ENCODE assay signal across 8 mouse cellular contexts in genomic region chr14:47188475-47188847, GRCm38 (mm10). TPM values are rescaled to one million over a fixed set of nuclear protein-coding genes. Genes with fewer than 3 reads are reported as not detected.
A peak's percentile ranks its signal among the peaks of the same experiment; 100 is the strongest.
DNase-seq lines count a peak whose midpoint lies in the region; ATAC-seq and TF ChIP-seq lines count a peak whose summit lies in the region.

No protein-coding gene starts in this region.

- H3K9ac ChIP-seq in lung, embryonic 14.5 days = peak overlapping the region; percentile 44
- H3K9ac ChIP-seq in embryonic facial prominence, embryonic 13.5 days = peak overlapping the region; percentile 68
- H3K9ac ChIP-seq in intestine, embryonic 16.5 days (ENCODE audit: low read depth, low read length) = peak overlapping the region; percentile 76
- H3K9ac ChIP-seq in neural tube, embryonic 14.5 days (replicated peaks; ENCODE audit: low read depth, low read length) = peak overlapping the region; percentile 50

- peak; percentile 48; the same call in 1 of the 2 replicates for ATAC-seq in lung, embryonic 14.5 days (ENCODE audit: insufficient read depth)
- no peak for ATAC-seq in embryonic facial prominence, embryonic 13.5 days (ENCODE audit: insufficient number of reproducible peaks, insufficient read depth, low FRiP score, low TSS enrichment, low read depth)
- ATAC-seq in intestine, embryonic 16.5 days = no peak; the same call in 1 of the 2 replicates
- 0 out of 2 replicates have a peak, but pooled peaks have one; percentile 50 for ATAC-seq in neural tube, embryonic 14.5 days (ENCODE audit: low read depth)

- WGBS in lung, embryonic 14.5 days = 1% methylated on average over 16 of the region's 16 CpGs
- 1% methylated on average over 16 of the region's 16 CpGs for WGBS in embryonic facial prominence, embryonic 13.5 days
- 2% methylated on average over 16 of the region's 16 CpGs for WGBS in intestine, embryonic 16.5 days
- WGBS in neural tube, embryonic 14.5 days = 1% methylated on average over 16 of the region's 16 CpGs

- no peak overlapping the region for H3K27ac ChIP-seq in lung, embryonic 14.5 days (ENCODE audit: low read depth)
- no peak overlapping the region for H3K27ac ChIP-seq in embryonic facial prominence, embryonic 13.5 days
- no peak overlapping the region for H3K27ac ChIP-seq in intestine, embryonic 16.5 days (ENCODE audit: low read length)
- no peak overlapping the region for H3K27ac ChIP-seq in neural tube, embryonic 14.5 days (ENCODE audit: low read depth, low read length)

- H3K9me3 ChIP-seq in lung, embryonic 14.5 days (ENCODE audit: low read depth, low read length) = no peaks in the 10 kb centered on the region
- no peaks in the 10 kb centered on the region for H3K9me3 ChIP-seq in embryonic facial prominence, embryonic 13.5 days
- no peaks in the 10 kb centered on the region for H3K9me3 ChIP-seq in intestine, embryonic 16.5 days (ENCODE audit: control insufficient read depth, low read length)
- no peaks in the 10 kb centered on the region for H3K9me3 ChIP-seq in neural tube, embryonic 14.5 days (ENCODE audit: control insufficient read depth, low read length)

- no peak for DNase-seq in lung, embryonic 14.5 days
- no peak for DNase-seq in lung, adult 18-20 months
- no peak for DNase-seq in layer of hippocampus, adult 9-10 months (ENCODE audit: low spot score)
- DNase-seq in adipocyte (ENCODE audit: low spot score) = no peak
- DNase-seq in thymus, postnatal 10 days (ENCODE audit: low spot score in 2 of 2) = no peak

- no peaks in the 10 kb centered on the region for H3K4me1 ChIP-seq in lung, embryonic 14.5 days (ENCODE audit: insufficient read depth)
- H3K4me1 ChIP-seq in embryonic facial prominence, embryonic 13.5 days = peaks cover 7% of the 10 kb centered on the region
- peaks cover 7% of the 10 kb centered on the region for H3K4me1 ChIP-seq in intestine, embryonic 16.5 days (ENCODE audit: control insufficient read depth, insufficient read depth, low read length)
- no peaks in the 10 kb centered on the region for H3K4me1 ChIP-seq in neural tube, embryonic 14.5 days (ENCODE audit: control insufficient read depth, insufficient read depth, low read length)

- peaks cover 9% of the 10 kb centered on the region for H3K27me3 ChIP-seq in lung, embryonic 14.5 days (ENCODE audit: insufficient read depth, low read length)
- peaks cover 23% of the 10 kb centered on the region for H3K27me3 ChIP-seq in embryonic facial prominence, embryonic 13.5 days
- peaks cover 5% of the 10 kb centered on the region; the same call in 1 of the 2 replicates for H3K27me3 ChIP-seq in intestine, embryonic 16.5 days (replicated peaks; ENCODE audit: control insufficient read depth, insufficient read depth, low read length)
- peaks cover 18% of the 10 kb centered on the region for H3K27me3 ChIP-seq in neural tube, embryonic 14.5 days (ENCODE audit: control insufficient read depth, insufficient read depth, low read length)

- H3K36me3 ChIP-seq in lung, embryonic 14.5 days (ENCODE audit: insufficient read depth) = no peaks in the 10 kb centered on the region
- no peaks in the 10 kb centered on the region for H3K36me3 ChIP-seq in embryonic facial prominence, embryonic 13.5 days
- H3K36me3 ChIP-seq in intestine, embryonic 16.5 days (ENCODE audit: control insufficient read depth, insufficient read depth, low read length) = no peaks in the 10 kb centered on the region
- no peaks in the 10 kb centered on the region for H3K36me3 ChIP-seq in neural tube, embryonic 14.5 days (ENCODE audit: control insufficient read depth, insufficient read depth, low read length)

- peak overlapping the region; percentile 62 for H3K4me3 ChIP-seq in lung, embryonic 14.5 days (ENCODE audit: low read depth, low read length)
- H3K4me3 ChIP-seq in embryonic facial prominence, embryonic 13.5 days = peak overlapping the region; percentile 75
- H3K4me3 ChIP-seq in intestine, embryonic 16.5 days (ENCODE audit: low read length) = peak overlapping the region; percentile 74
- peak overlapping the region; percentile 73 for H3K4me3 ChIP-seq in neural tube, embryonic 14.5 days (ENCODE audit: low read depth, low read length)

- peak overlapping the region; percentile 99 for H3K4me2 ChIP-seq in lung, embryonic 14.5 days
- H3K4me2 ChIP-seq in embryonic facial prominence, embryonic 13.5 days = peak overlapping the region; percentile 100
- peak overlapping the region; percentile 99 for H3K4me2 ChIP-seq in intestine, embryonic 16.5 days (ENCODE audit: low read depth, low read length)
- peak overlapping the region; percentile 99 for H3K4me2 ChIP-seq in neural tube, embryonic 14.5 days (ENCODE audit: low read depth, low read length)

- TF ChIP-seq CTCF in lung, embryonic 14.5 days (IDR thresholded peaks at IDR 0.05; ENCODE audit: low read depth) = no peak

RNA-seq across cellular contexts. Expression of gene Gch1, which starts 0.8 kb away (rescaled TPM):
- 3.5 and 4.1 TPM in 2 replicates for polyA plus RNA-seq in lung, embryonic 14.5 days (2014; fragmentation: Nextera tagmentation; extraction: Ambion mirVana)
- polyA plus RNA-seq in embryonic facial prominence, embryonic 13.5 days (2015; fragmentation: Nextera tagmentation; extraction: Ambion mirVana) = 0.94 and 1.1 TPM in 2 replicates
- polyA plus RNA-seq in intestine, embryonic 16.5 days (2015; fragmentation: Nextera tagmentation; extraction: Ambion mirVana) = 11.1 and 13.3 TPM in 2 replicates
- polyA plus RNA-seq in neural tube, embryonic 14.5 days (2014; fragmentation: Nextera tagmentation; extraction: Ambion mirVana) = 1.7 and 2.6 TPM in 2 replicates

Comparison
In these comparisons a context has a peak if more than half of its experiments do, and no peak if none do; other contexts are left out.
1. ATAC-seq: peak in lung, embryonic 14.5 days (single experiment) and neural tube, embryonic 14.5 days (single experiment); none in embryonic facial prominence, embryonic 13.5 days (single experiment) and intestine, embryonic 16.5 days (single experiment).
2. Peak in every context shown above with its lines, with median percentiles within 50 percentile points of each other: H3K4me2 ChIP-seq, H3K4me3 ChIP-seq and H3K9ac ChIP-seq.